Mouse (Mus musculus): ENCODE measurements around the gene Rps16. TPM values are rescaled to one million over a fixed set of nuclear protein-coding genes. Genes with fewer than 3 reads are reported as not detected.
A peak's percentile ranks its signal among the peaks of the same experiment; 100 is the strongest.

Rps16 gene
- total RNA-seq (2014; rRNA removed) (158 and 163 TPM in 2 replicates), polyA plus RNA-seq (2015; fragmentation: Nextera tagmentation; extraction: Ambion mirVana) (536 and 539 TPM in 2 replicates)

- Histone ChIP-seq H3K9ac (replicated peaks; ENCODE audit: low read length, poor library complexity, severe bottlenecking) (peak within 1 kb of the TSS; percentile 97), H3K4me1 (ENCODE audit: insufficient read depth, low read length) (peaks cover 9% of the 10 kb centered on the region; the same call in 1 of the 2 replicates), H3K4me2 (ENCODE audit: low read depth, low read length, poor library complexity, severe bottlenecking) (peak within 1 kb of the TSS; percentile 84), H3K4me3 (ENCODE audit: low read depth, low read length) (peak within 1 kb of the TSS; percentile 85), H3K27me3 (ENCODE audit: insufficient read depth, low read length) (no peaks in the 10 kb centered on the region), H3K9me3 (ENCODE audit: low read length) (no peaks in the 10 kb centered on the region), H3K36me3 (ENCODE audit: insufficient read depth, low read length) (peaks cover 13% of the 10 kb centered on the region; the same call in 1 of the 2 replicates), H3K27ac (ENCODE audit: low read depth, low read length) (peak within 1 kb of the TSS; percentile 83)
- TF ChIP-seq CTCF (IDR thresholded peaks at IDR 0.05), result no peak
- WGBS, result under 1% methylated on average over 49 of the region's 50 CpGs
- ATAC-seq (ENCODE audit: low FRiP score) (peak; percentile 92), DNase-seq (ENCODE audit: low spot score) (peak; percentile 99)
Observed at GRCm38 (mm10) chr7:28350155-28350883, at the start of gene Rps16. Rps16 (plus strand) TSS chr7:28350652.

DNA sequence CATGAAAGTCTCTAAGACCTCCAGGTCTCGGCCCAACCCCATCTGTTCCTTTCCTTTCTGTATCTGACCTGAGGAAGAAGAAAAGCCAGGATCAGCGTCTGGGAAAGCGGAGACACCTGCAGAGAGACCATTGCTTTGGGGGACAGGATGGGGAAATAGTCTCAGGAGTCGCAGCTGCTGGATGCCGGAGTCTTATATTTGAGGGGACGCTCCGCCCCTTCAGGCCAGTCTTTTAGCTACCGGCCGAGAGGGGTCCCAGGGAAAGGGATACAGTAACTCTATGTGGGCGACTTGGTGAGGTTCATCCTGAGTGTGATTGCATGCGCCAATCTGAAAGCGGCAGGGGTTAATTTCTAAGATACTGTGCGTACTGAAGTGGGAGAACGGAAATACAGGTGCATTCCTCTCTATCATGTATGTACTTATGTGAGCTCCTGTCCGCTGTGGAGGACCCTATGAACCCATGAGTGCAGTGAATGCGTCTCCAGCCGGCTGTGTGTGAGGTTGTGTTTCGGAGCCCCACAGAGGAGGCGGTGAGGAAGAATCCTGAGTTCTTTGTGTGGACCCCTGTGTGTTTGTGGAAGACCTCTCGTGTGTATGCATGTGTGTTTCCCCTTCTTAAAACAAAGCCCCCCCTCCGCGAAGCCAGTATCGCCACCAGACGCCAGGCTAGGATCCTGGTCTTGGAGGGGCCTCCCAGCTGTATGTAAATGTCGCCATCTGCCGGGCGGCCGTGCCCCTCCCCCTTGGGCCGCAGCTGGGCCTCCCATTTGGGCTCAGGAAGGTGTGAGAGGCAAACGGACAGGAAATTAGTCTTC, 48.6 kb upstream of the Rps16 start, which contains the start of gene Dll3:
Gene Dll3 (minus strand): TSS at position 623 of the 818 bp plus-strand sequence.
- peak; percentile 73 for TF ChIP-seq CTCF (IDR thresholded peaks at IDR 0.05)
- H3K9me3 ChIP-seq (ENCODE audit: low read length), result no peaks in the 10 kb centered on the region
- H3K27me3 ChIP-seq (ENCODE audit: insufficient read depth, low read length), result no peaks in the 10 kb centered on the region
- peak within 1 kb of the TSS; percentile 66 for H3K4me2 ChIP-seq (ENCODE audit: low read depth, low read length, poor library complexity, severe bottlenecking)
- peak; percentile 38; the same call in 1 of the 2 replicates for ATAC-seq (ENCODE audit: low FRiP score)
- peaks cover 18% of the 10 kb centered on the region for H3K36me3 ChIP-seq (ENCODE audit: insufficient read depth, low read length)
- 0 out of 2 replicates have a peak within 1 kb of the TSS, but pooled peaks have one; percentile 38 for H3K27ac ChIP-seq (ENCODE audit: low read depth, low read length)
- WGBS, result 1% methylated on average over 30 of the region's 30 CpGs
- peak within 1 kb of the TSS; percentile 55 for H3K9ac ChIP-seq (replicated peaks; ENCODE audit: low read length, poor library complexity, severe bottlenecking)
- peaks cover 3% of the 10 kb centered on the region for H3K4me1 ChIP-seq (ENCODE audit: insufficient read depth, low read length)
- DNase-seq (ENCODE audit: low spot score), result peak; percentile 74
- H3K4me3 ChIP-seq (ENCODE audit: low read depth, low read length), result peak within 1 kb of the TSS; percentile 42

- Histone ChIP-seq H3K4me2 (ENCODE audit: low read depth, low read length, poor library complexity, severe bottlenecking) (no peak overlapping the region), H3K4me3 (ENCODE audit: low read depth, low read length) (no peak overlapping the region), H3K9ac (replicated peaks; ENCODE audit: low read length, poor library complexity, severe bottlenecking) (no peak overlapping the region), H3K4me1 (ENCODE audit: insufficient read depth, low read length) (no peaks in the 10 kb centered on the region), H3K36me3 (ENCODE audit: insufficient read depth, low read length) (peaks cover 46% of the 10 kb centered on the region), H3K27me3 (ENCODE audit: insufficient read depth, low read length) (no peaks in the 10 kb centered on the region), H3K9me3 (ENCODE audit: low read length) (no peaks in the 10 kb centered on the region), H3K27ac (ENCODE audit: low read depth, low read length) (no peak overlapping the region)
- no peak for ATAC-seq (ENCODE audit: low FRiP score)
- 90% methylated on average over 10 of the region's 10 CpGs for WGBS
- no peak for TF ChIP-seq CTCF (IDR thresholded peaks at IDR 0.05)
- peak; percentile 56 for DNase-seq (ENCODE audit: low spot score)
Observed at GRCm38 (mm10) chr7:28305641-28306040, 44.8 kb upstream of the Rps16 start.

GRCm38 (mm10) chr7:28306216-28306615, 44.2 kb upstream of the Rps16 start:
- no peaks in the 10 kb centered on the region for H3K4me1 ChIP-seq (ENCODE audit: insufficient read depth, low read length)
- H3K9me3 ChIP-seq (ENCODE audit: low read length), result no peaks in the 10 kb centered on the region
- WGBS, result 94% methylated on average over 8 of the region's 8 CpGs

DNA sequence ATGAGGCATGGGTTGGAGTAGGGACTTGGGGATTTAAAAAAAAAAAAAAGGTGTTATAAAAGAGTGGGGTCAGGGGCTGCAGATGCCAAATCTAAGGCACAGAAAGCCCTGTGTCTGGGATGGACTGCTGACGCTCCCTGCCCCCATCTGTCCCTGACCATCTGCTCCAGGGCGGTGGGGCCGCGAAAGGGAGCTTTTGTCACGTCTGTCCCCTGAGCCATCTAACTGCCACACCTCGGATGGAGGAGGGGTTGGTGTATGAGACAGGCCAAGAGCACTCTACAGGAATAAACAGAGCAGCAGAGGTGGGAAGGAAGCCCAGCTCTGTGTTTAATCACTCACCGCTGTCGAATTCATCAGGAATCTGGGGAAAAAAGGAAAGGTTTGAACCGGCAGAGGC, 40.7 kb upstream of the Rps16 start:
- H3K4me3 ChIP-seq (ENCODE audit: low read depth, low read length), result no peak overlapping the region
- H3K9ac ChIP-seq (replicated peaks; ENCODE audit: low read length, poor library complexity, severe bottlenecking), result no peak overlapping the region
- H3K4me1 ChIP-seq (ENCODE audit: insufficient read depth, low read length), result no peaks in the 10 kb centered on the region
- TF ChIP-seq CTCF (IDR thresholded peaks at IDR 0.05), result no peak
- ATAC-seq (ENCODE audit: low FRiP score), result no peak
- no peak overlapping the region for H3K4me2 ChIP-seq (ENCODE audit: low read depth, low read length, poor library complexity, severe bottlenecking)
- H3K27ac ChIP-seq (ENCODE audit: low read depth, low read length), result no peak overlapping the region
- peaks cover 49% of the 10 kb centered on the region for H3K36me3 ChIP-seq (ENCODE audit: insufficient read depth, low read length)
- no peaks in the 10 kb centered on the region for H3K9me3 ChIP-seq (ENCODE audit: low read length)
- no peaks in the 10 kb centered on the region for H3K27me3 ChIP-seq (ENCODE audit: insufficient read depth, low read length)
- DNase-seq (ENCODE audit: low spot score), result peak; percentile 42
- 54% methylated on average over 9 of the region's 9 CpGs for WGBS

More at GRCm38 (mm10) chr7:28306216-28306615, 44.2 kb upstream of the Rps16 start:
- Histone ChIP-seq H3K27me3 (ENCODE audit: insufficient read depth, low read length) (no peaks in the 10 kb centered on the region), H3K36me3 (ENCODE audit: insufficient read depth, low read length) (peaks cover 46% of the 10 kb centered on the region), H3K4me3 (ENCODE audit: low read depth, low read length) (no peak overlapping the region), H3K27ac (ENCODE audit: low read depth, low read length) (no peak overlapping the region), H3K9ac (replicated peaks; ENCODE audit: low read length, poor library complexity, severe bottlenecking) (no peak overlapping the region), H3K4me2 (ENCODE audit: low read depth, low read length, poor library complexity, severe bottlenecking) (no peak overlapping the region)
- TF ChIP-seq CTCF (IDR thresholded peaks at IDR 0.05), result no peak
- DNase-seq (ENCODE audit: low spot score) (no peak), ATAC-seq (ENCODE audit: low FRiP score) (no peak)

Data from midbrain, postnatal 0 days (tissue).